Mouse (Mus musculus) liver, embryonic 13.5 days (tissue): ENCODE measurements around the gene Gm17428. TPM values are rescaled to one million over a fixed set of nuclear protein-coding genes. Genes with fewer than 3 reads are reported as not detected.
"Not testable (repeated sequence)": the region's sequence is repeated elsewhere in the genome, so short reads cannot be mapped to it uniquely, and the experiment has no call there.

Source experiments
- ATAC-seq: fragments of 200-750 bp; cut with Nextera tagmentation; 2 replicates; pipeline ENCODE4 v1.8.0; 2017; ENCODE audit warnings: low read depth, mild to moderate bottlenecking, moderate number of reproducible peaks, moderate library complexity
- DNase-seq: peaks from one replicate; pipeline ENCODE4 v3.0.0; 2022
- H3K27ac ChIP-seq: fragments of 300-500 bp; sonication (generic); 2 replicates; pipeline ENCODE4 v1.5.1; 2015; ENCODE audit warnings: moderate library complexity, mild to moderate bottlenecking, inconsistent platforms
- H3K27me3 ChIP-seq: fragments of 300-500 bp; sonication (generic); 2 replicates; pipeline ENCODE4 v1.6.1; 2015; ENCODE audit warnings: mild to moderate bottlenecking, inconsistent platforms
- H3K36me3 ChIP-seq: fragments of 300-500 bp; sonication (generic); 2 replicates; pipeline ENCODE4 v1.6.1; 2015; ENCODE audit warnings: mild to moderate bottlenecking, inconsistent platforms
- H3K4me1 ChIP-seq: fragments of 300-500 bp; sonication (generic); replicated peaks from 2 replicates; pipeline ENCODE4 v1.6.1; 2015; ENCODE audit warnings: inconsistent platforms
- H3K4me2 ChIP-seq: fragments of 300-500 bp; sonication (generic); 2 replicates; pipeline ENCODE4 v1.6.1; 2015; ENCODE audit warnings: inconsistent platforms, mild to moderate bottlenecking, moderate library complexity
- H3K4me3 ChIP-seq: fragments of 300-500 bp; sonication (generic); replicated peaks from 2 replicates; pipeline ENCODE4 v1.5.1; 2015; ENCODE audit warnings: mild to moderate bottlenecking, inconsistent platforms
- H3K9ac ChIP-seq: fragments of 300-500 bp; sonication (generic); 2 replicates; pipeline ENCODE4 v1.6.1; 2015; ENCODE audit warnings: mild to moderate bottlenecking, inconsistent platforms
- H3K9me3 ChIP-seq: fragments of 300-500 bp; sonication (generic); replicated peaks from 2 replicates; pipeline ENCODE4 v1.6.1; 2016; ENCODE audit warnings: inconsistent platforms
- WGBS: fragments of 180-500 bp; shearing (Covaris S2); methylation state at CpG from one replicate; pipeline ENCODE4 v1.1.7; 2015; ENCODE audit not compliant: insufficient replicate concordance; 5-methylcytosine and 5-hydroxymethylcytosine counted together
- polyA plus RNA-seq: library from polyadenylated mRNA; unstranded; fragments of >200 nt; fragmentation: Nextera tagmentation; extraction: Ambion mirVana; gene quantifications from 2 replicates; pipeline ENCODE4 v1.2.1, GENCODE M21; 2015

Gm17428 gene
- polyA plus RNA-seq, 1 experiment from 2014 or later: not detected

DNA sequence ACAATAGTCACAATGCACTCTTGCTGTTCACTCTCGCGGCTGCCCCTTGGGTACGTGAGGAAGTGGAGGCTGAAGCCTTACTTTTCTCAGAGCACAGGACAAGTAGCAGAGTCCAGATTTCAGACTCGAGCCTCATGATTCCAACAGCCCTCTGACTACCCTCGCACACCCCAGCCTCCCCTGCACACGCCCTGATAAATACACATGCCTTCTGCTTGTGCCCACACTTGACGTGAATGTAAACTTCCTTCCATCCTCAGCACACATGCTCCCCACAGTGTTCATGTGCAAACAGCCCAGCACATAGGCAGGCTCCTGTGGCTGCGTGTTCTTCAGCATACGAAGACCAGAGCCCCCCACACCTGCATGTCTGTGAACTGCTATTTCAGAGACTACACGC lies 16.9 kb downstream of the Gm17428 start:
- peaks cover 10% of the 10 kb centered on the region for H3K27me3 ChIP-seq
- no peak overlapping the region for H3K9ac ChIP-seq
- H3K4me3 ChIP-seq: no peak overlapping the region
- WGBS: 54% methylated on average over 10 of the region's 10 CpGs
- H3K4me1 ChIP-seq: no peaks in the 10 kb centered on the region
- H3K36me3 ChIP-seq: no peaks in the 10 kb centered on the region
- DNase-seq (no peak), ATAC-seq (no peak)
- H3K4me2 ChIP-seq: no peak overlapping the region
- no peaks in the 10 kb centered on the region for H3K9me3 ChIP-seq
- no peak overlapping the region for H3K27ac ChIP-seq

DNA sequence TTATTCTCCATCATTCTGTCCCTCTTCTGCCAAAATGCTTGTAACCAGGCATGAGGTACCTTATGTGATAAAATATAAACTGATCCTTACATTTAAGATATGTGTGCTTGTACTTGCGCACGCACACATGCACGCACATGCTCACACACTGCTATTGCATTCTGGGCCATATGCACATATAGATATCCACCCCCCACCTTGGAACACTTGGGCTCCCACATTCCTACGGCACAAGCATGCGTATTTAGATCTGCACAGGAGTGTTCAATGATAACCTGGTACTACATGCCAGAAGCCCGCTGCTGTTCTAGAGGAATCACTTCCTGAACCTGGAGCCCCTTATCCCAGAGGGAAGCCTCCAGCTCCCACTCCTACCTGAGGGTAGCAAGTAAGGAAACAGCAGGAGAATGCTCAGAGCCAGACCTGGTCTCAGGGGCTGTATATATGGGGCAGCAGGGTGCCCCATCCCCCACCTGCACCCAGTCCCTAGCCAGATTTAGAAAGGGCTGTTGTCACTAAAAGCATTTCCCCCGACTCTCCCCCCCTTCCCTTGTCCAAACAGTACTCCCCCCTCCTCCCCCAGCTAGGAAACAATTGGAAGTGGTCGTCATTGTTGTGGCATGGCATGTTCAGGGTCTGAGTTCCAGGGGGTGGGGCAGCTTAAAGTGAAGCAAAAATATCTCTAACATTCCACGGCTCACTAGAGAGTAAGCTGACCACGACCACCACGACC lies 17.6 kb downstream of the Gm17428 start, which contains the start of gene Myh7:
Myh7 (minus strand) TSS at position 491 of the 733 bp plus-strand sequence.
- WGBS: 46% methylated on average over 11 of the region's 11 CpGs
- Histone ChIP-seq H3K9ac (no peak within 1 kb of the TSS), H3K4me3 (no peak within 1 kb of the TSS)

DNA sequence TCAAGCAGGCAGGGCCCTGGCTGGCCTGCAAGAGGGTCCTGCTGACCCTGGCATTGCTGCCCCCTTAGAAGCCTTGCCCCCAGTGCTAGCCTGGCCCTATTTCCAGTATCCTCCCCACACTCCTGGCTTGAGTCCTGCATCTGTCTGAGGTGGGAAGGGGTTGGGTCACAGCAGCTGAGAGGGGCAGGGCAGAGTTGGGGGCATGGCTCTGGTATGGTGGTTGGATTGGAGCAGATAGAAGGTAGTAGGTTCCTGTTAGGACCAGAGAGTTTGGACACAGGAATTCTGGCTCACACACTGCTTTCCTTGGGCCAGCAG lies 18.1 kb downstream of the Gm17428 start:
- Histone ChIP-seq H3K27me3 (peaks cover 10% of the 10 kb centered on the region), H3K4me2 (no peak overlapping the region), H3K4me3 (no peak overlapping the region)

More for the DNA sequence above, 17.6 kb downstream of the Gm17428 start, which contains the start of gene Myh7:
- H3K27ac ChIP-seq: no peak within 1 kb of the TSS
- no peak within 1 kb of the TSS for H3K4me2 ChIP-seq
- no peak for ATAC-seq
- no peaks in the 10 kb centered on the region for H3K36me3 ChIP-seq
- H3K9me3 ChIP-seq: no peaks in the 10 kb centered on the region
- H3K27me3 ChIP-seq: peaks cover 10% of the 10 kb centered on the region
- no peak for DNase-seq
- H3K4me1 ChIP-seq: no peaks in the 10 kb centered on the region

DNA sequence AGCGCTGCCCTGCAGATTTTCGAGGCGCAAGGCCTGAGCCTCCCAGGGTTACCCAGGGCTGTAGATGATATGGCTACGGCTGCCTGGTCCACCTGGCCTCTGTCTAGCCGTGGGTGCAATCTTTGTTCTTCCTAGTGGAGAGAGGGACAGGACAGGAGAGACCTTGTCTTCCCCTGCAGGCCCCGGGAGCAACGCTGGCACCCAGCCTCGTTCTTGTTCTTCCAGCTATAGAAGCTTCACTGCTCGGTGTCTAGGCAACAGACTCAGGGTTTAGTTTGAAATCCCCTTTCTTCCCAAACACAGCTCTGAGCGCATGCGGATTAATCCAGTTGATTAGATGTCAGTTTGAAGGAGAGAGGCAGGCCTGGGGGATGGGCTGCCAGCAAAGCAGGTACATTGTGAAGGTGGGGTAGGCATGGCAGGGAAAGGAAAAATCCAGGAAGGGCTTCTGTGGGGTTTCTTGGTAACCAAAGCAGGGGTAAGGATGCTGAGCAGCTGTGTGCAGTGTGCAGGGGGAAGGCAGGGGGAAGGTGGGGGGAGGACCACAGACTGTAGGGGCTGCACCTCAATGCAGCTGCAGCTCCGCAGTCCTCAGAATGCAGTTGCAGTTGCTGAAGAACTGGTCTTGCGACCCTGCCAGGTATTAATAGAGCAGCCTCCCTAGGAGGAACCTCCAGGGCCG lies 18.9 kb downstream of the Gm17428 start:
- 52% methylated on average over 14 of the region's 14 CpGs for WGBS
- no peak overlapping the region for H3K27ac ChIP-seq
- H3K4me1 ChIP-seq: no peaks in the 10 kb centered on the region
- H3K4me2 ChIP-seq: no peak overlapping the region
- no peak overlapping the region for H3K9ac ChIP-seq
- no peak overlapping the region for H3K4me3 ChIP-seq
- no peaks in the 10 kb centered on the region for H3K9me3 ChIP-seq
- ATAC-seq (no peak), DNase-seq (no peak)
- no peaks in the 10 kb centered on the region for H3K36me3 ChIP-seq
- peaks cover 10% of the 10 kb centered on the region for H3K27me3 ChIP-seq

More for the DNA sequence above, 18.1 kb downstream of the Gm17428 start:
- no peaks in the 10 kb centered on the region for H3K36me3 ChIP-seq
- ATAC-seq (no peak), DNase-seq (no peak)
- no peaks in the 10 kb centered on the region for H3K9me3 ChIP-seq
- H3K9ac ChIP-seq: no peak overlapping the region
- no peak overlapping the region for H3K27ac ChIP-seq
- no peaks in the 10 kb centered on the region for H3K4me1 ChIP-seq

DNA sequence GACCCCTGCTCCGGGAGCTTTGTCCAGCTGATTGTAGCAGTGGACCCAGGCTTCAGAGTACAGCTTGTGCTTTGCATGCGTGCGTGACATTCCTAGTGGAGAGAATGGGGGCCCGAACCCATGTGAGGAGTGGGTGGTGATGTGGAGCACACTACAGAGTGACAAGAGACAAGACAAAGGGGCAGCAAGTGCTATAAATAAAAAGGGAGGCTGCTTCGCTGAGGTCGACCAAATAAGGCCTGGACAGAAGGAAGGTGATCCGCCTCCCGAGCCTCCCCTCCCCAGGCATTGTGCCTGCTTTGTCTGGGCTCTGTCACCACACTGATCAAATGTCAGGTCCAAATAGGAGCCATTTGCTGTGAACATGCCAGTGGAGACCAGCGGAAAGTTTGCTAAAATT lies 20.1 kb downstream of the Gm17428 start:
- no peaks in the 10 kb centered on the region for H3K9me3 ChIP-seq
- WGBS: 59% methylated on average over 9 of the region's 9 CpGs
- ATAC-seq (no peak), DNase-seq (no peak)
- H3K4me2 ChIP-seq: no peak overlapping the region
- H3K36me3 ChIP-seq: no peaks in the 10 kb centered on the region
- H3K4me1 ChIP-seq: no peaks in the 10 kb centered on the region
- H3K4me3 ChIP-seq: no peak overlapping the region
- no peak overlapping the region for H3K9ac ChIP-seq
- H3K27ac ChIP-seq: no peak overlapping the region
- peaks cover 10% of the 10 kb centered on the region for H3K27me3 ChIP-seq

DNA sequence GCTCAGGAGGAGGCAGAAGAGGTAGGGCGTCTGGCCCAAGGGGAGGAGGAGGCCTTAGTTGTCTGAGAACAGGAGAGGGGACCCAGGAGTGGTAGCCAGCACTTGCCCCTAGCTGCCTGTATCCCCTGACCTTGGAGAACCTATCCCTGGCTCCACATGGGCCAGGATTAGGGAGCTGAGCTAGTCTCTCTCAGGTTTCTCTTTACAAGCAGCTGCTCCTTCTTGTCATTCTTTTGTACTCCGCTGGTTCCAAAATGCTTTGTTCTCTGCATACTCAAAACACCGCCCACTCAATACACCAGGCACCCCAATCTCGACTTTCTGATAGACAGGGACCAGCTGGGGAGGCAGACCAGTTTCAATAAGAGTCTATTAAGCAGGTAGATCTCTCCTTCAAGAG lies 20.6 kb downstream of the Gm17428 start:
- WGBS: 61% methylated on average over 4 of the region's 4 CpGs
- H3K4me3 ChIP-seq: no peak overlapping the region
- no peak overlapping the region for H3K9ac ChIP-seq
- no peak overlapping the region for H3K27ac ChIP-seq
- ATAC-seq (no peak), DNase-seq (no peak)
- H3K9me3 ChIP-seq: no peaks in the 10 kb centered on the region
- peaks cover 2% of the 10 kb centered on the region; the same call in 1 of the 2 replicates for H3K4me1 ChIP-seq
- H3K27me3 ChIP-seq: peaks cover 10% of the 10 kb centered on the region
- no peak overlapping the region for H3K4me2 ChIP-seq
- H3K36me3 ChIP-seq: no peaks in the 10 kb centered on the region

DNA sequence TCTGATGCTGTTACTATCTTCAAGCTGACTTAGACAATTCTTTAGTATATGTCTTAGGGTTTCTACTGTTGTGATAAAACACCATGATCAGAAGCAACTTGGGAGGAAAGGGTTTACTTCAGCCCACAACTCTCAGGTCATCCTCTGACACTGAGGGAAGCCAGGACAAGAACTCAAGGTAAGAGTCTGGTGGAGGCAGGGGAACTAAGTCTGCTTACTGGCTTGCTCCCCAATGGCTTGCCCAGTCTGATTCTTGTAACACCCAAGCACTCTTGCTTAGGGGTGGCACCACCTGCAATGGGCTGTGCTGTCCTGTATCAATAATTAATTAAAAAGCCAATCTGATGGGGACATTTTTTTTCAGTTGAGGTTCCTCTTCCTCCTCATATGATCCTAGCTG lies 21.9 kb downstream of the Gm17428 start:
- ATAC-seq (no peak), DNase-seq (no peak)
- no peak overlapping the region for H3K9ac ChIP-seq
- no peak overlapping the region for H3K27ac ChIP-seq
- H3K36me3 ChIP-seq: no peaks in the 10 kb centered on the region
- no peak overlapping the region for H3K4me2 ChIP-seq
- no peak overlapping the region for H3K4me3 ChIP-seq
- peaks cover 13% of the 10 kb centered on the region for H3K4me1 ChIP-seq
- H3K27me3 ChIP-seq: peaks cover 10% of the 10 kb centered on the region
- no peaks in the 10 kb centered on the region for H3K9me3 ChIP-seq

DNA sequence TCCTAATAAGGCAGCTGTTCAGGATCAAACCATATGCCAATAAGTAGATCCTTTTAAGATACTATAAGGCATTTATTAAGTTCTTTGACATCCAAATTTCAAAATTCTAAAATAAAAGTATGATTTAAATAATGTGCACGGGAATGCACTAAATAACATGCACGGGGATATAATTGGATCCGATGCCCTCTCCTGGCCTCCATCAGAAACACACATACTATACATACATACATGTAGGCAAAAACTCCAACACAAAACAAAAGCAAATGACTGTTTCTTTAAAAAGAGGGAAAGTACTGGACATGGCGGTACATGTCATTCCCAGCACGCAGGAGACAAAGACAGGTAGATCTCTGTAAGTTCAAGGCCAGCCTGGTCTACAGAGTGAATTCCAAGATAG lies 23.1 kb downstream of the Gm17428 start:
- 75% methylated on average over 5 of the region's 5 CpGs for WGBS
- H3K9ac ChIP-seq: not testable (repeated sequence)

DNA sequence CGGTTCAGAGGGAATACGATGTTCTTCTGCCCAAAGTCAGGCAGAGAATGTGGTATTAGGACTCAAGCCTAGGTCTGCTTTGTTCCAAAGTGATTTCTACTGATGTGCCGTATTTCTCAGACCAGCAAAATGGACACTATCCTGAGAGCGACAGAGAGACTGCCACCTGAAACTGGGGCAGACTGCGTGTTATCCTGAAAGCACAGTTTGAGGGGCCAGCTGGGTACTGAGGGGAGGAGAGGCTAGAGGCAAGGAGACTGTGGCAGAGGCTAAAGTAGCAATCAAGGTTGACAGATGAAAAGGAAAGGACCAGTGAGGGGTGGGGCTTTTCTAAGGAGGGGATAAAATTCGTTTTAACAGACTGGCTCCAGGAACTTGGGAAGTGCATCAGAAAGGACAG lies 24.1 kb downstream of the Gm17428 start:
- peaks cover 24% of the 10 kb centered on the region for H3K4me1 ChIP-seq
- ATAC-seq: no peak

More for the DNA sequence above, 23.1 kb downstream of the Gm17428 start:
- H3K27me3 ChIP-seq, ATAC-seq, H3K36me3 ChIP-seq, H3K9me3 ChIP-seq, H3K4me2 ChIP-seq, H3K4me3 ChIP-seq, DNase-seq, H3K27ac ChIP-seq: not testable (repeated sequence)
- H3K4me1 ChIP-seq: peaks cover 24% of the 10 kb centered on the region

DNA sequence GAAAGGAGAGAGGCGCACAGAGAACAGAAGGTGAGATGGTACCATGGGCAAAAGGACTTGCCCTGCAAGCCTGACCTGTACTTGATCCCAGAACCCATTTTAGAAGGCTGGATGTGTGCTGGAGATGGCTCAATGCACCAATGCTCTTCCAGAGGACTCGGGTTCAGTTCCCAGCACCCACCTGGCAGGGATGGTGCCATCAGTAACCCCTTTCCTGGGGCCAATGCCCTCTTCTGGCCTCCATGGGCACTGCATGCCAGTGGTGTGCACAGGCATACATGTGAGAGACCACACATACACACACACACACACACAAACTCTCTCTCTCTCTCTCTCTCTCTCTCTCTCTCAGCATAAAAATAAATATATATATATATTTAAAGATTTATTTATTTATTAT lies 24.7 kb downstream of the Gm17428 start:
- 80% methylated on average over 2 of the region's 2 CpGs for WGBS
- H3K27ac ChIP-seq: no peak overlapping the region
- no peaks in the 10 kb centered on the region for H3K36me3 ChIP-seq
- no peak overlapping the region for H3K4me2 ChIP-seq
- no peaks in the 10 kb centered on the region for H3K9me3 ChIP-seq
- H3K4me1 ChIP-seq: peaks cover 24% of the 10 kb centered on the region
- no peak for ATAC-seq
- no peak overlapping the region for H3K4me3 ChIP-seq
- H3K9ac ChIP-seq: no peak overlapping the region
- peaks cover 6% of the 10 kb centered on the region for H3K27me3 ChIP-seq
- no peak for DNase-seq

More for the DNA sequence above, 24.1 kb downstream of the Gm17428 start:
- H3K27ac ChIP-seq: no peak overlapping the region
- H3K9me3 ChIP-seq: no peaks in the 10 kb centered on the region
- no peak overlapping the region for H3K9ac ChIP-seq
- H3K36me3 ChIP-seq: no peaks in the 10 kb centered on the region
- no peak overlapping the region for H3K4me3 ChIP-seq
- no peak for DNase-seq
- 64% methylated on average over 6 of the region's 6 CpGs for WGBS
- H3K4me2 ChIP-seq: no peak overlapping the region
- peaks cover 6% of the 10 kb centered on the region for H3K27me3 ChIP-seq

DNA sequence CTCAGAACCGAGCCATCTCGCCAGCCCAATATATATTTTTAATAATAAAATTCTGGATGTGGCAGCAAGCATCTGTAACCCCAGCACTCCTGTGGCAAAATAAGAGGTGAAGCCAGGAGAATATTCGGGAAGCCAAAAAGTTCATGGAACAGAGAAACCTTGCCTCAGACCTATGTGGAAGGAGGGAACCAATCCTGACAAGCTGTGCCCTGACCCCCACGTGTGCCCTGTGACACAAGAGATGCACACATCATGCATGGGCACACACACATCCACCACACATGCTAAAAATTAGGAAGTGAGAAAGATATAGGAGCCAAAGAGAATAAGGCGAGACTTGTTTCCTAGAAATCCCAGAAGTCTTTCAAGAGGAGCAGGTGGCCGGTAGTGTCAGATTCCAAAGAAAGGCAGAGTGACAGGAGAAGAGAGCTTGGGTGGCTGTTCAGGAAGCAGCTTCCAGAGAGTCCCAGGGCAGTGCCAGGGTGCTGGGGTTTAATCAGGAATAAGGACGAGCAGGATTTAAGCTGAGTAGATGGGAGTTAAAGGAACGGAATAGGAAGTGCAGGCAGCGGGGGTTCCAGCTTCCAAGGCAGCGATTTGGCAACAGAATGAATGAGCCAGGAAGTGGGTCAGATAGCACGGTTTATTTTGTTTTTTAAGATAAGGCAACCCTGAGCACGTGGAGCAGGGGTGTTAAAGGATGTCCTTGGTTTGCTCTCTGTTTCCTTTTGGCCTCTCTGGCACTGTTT lies 25.4 kb downstream of the Gm17428 start:
- Histone ChIP-seq H3K4me3 (no peak overlapping the region), H3K9ac (no peak overlapping the region), H3K9me3 (no peaks in the 10 kb centered on the region), H3K4me1 (peaks cover 24% of the 10 kb centered on the region), H3K27me3 (peaks cover 5% of the 10 kb centered on the region), H3K4me2 (no peak overlapping the region), H3K27ac (no peak overlapping the region), H3K36me3 (no peaks in the 10 kb centered on the region)
- ATAC-seq (no peak), DNase-seq (no peak)
- 28% methylated on average over 12 of the region's 12 CpGs for WGBS
